Mouse (Mus musculus): ENCODE measurements at regions not wholly inside any gene's neighbourhood (a gene's known extent, or its start where the extent isn't known, plus 50 kb on each side); places are given as distances from the start of the nearest gene placed in this dataset.

DNA sequence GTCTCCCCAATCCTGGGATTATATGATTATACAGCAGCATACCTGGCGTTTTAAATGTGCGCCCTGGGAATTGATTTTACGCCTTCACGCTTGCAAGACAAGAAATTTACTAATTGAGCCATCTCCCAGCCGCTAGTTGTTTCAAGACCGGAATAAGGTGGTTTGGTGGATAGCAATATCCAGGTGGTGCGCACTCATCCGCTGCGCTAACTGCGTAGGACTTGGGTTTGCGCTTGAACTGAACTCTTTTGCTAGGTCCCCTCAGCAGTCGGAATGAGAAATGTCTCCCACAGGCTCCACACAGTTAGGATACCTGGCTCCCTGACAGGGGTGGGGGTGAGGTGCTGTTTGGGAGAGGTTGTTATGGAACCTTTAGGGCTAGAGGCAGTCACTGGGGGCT, 136.4 kb upstream of the Rybp start:
- 91% methylated on average over 12 of the region's 12 CpGs for WGBS
- DNase-seq (ENCODE audit: low spot score, missing footprints), result no peak

GRCm38 (mm10) chr6:100422603-100423002, 135.3 kb upstream of the Rybp start:
- ATAC-seq (ENCODE audit: low FRiP score) (no peak), DNase-seq (ENCODE audit: low spot score, missing footprints) (peak; percentile 91)
- WGBS, result 65% methylated on average over 6 of the region's 6 CpGs
- peaks cover 41% of the 10 kb centered on the region for H3K27me3 ChIP-seq (ENCODE audit: control insufficient read depth, insufficient read depth, low read length)
- H3K4me3 ChIP-seq (ENCODE audit: low read depth, low read length), result no peak overlapping the region
- H3K9ac ChIP-seq (ENCODE audit: low read length), result no peak overlapping the region
- no peaks in the 10 kb centered on the region for H3K36me3 ChIP-seq (ENCODE audit: control insufficient read depth, insufficient read depth, low read length)
- no peak overlapping the region; the same call in 1 of the 2 replicates for H3K4me2 ChIP-seq
- no peaks in the 10 kb centered on the region for H3K9me3 ChIP-seq (ENCODE audit: control insufficient read depth, low read length)
- no peak overlapping the region for H3K27ac ChIP-seq (ENCODE audit: low read depth, low read length)
- H3K4me1 ChIP-seq (ENCODE audit: control insufficient read depth, insufficient read depth, low read length), result peaks cover 14% of the 10 kb centered on the region

More for the DNA sequence above, 136.4 kb upstream of the Rybp start:
- Histone ChIP-seq H3K4me2 (no peak overlapping the region), H3K4me3 (ENCODE audit: low read depth, low read length) (no peak overlapping the region), H3K9ac (ENCODE audit: low read length) (no peak overlapping the region), H3K27me3 (ENCODE audit: control insufficient read depth, insufficient read depth, low read length) (peaks cover 49% of the 10 kb centered on the region), H3K36me3 (ENCODE audit: control insufficient read depth, insufficient read depth, low read length) (no peaks in the 10 kb centered on the region), H3K4me1 (ENCODE audit: control insufficient read depth, insufficient read depth, low read length) (peaks cover 14% of the 10 kb centered on the region), H3K27ac (ENCODE audit: low read depth, low read length) (no peak overlapping the region), H3K9me3 (ENCODE audit: control insufficient read depth, low read length) (no peaks in the 10 kb centered on the region)
- ATAC-seq (ENCODE audit: low FRiP score), result no peak

- Histone ChIP-seq H3K4me2 (peak overlapping the region; percentile 3; the same call in 1 of the 2 replicates), H3K4me1 (ENCODE audit: control insufficient read depth, insufficient read depth, low read length) (peaks cover 14% of the 10 kb centered on the region), H3K9me3 (ENCODE audit: control insufficient read depth, low read length) (no peaks in the 10 kb centered on the region), H3K9ac (ENCODE audit: low read length) (peak overlapping the region; percentile 7; the same call in 1 of the 2 replicates), H3K27me3 (ENCODE audit: control insufficient read depth, insufficient read depth, low read length) (peaks cover 36% of the 10 kb centered on the region), H3K27ac (ENCODE audit: low read depth, low read length) (no peak overlapping the region), H3K4me3 (ENCODE audit: low read depth, low read length) (no peak overlapping the region), H3K36me3 (ENCODE audit: control insufficient read depth, insufficient read depth, low read length) (no peaks in the 10 kb centered on the region)
- DNase-seq (ENCODE audit: low spot score, missing footprints) (peak; percentile 92), ATAC-seq (ENCODE audit: low FRiP score) (peak; percentile 60)
- WGBS, result 3% methylated on average over 24 of the region's 24 CpGs
Observed at GRCm38 (mm10) chr6:100421706-100422578, 134.7 kb upstream of the Rybp start.

DNA sequence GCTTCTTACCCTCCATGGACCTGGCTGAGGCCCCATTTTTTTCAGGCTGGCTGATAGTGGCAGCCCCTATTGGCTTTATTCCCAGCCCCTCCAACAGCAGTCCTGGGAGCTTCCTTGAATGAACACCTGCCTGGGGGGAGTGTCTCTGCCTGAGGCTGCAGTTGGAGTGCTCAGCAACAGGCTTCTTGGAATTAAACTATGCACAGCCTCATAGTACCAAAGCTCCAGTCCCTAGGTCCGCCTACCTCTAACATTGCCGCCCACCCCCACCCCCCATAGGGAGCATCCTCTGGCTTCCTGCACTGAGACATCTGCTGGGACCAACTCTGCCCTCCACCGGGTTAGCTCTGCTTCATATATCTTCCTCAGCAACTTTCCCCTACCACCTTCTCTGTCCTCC, 133.3 kb upstream of the Rybp start:
- 29% methylated on average over 3 of the region's 3 CpGs for WGBS
- Histone ChIP-seq H3K4me1 (ENCODE audit: control insufficient read depth, insufficient read depth, low read length) (peaks cover 14% of the 10 kb centered on the region), H3K27ac (ENCODE audit: low read depth, low read length) (no peak overlapping the region), H3K36me3 (ENCODE audit: control insufficient read depth, insufficient read depth, low read length) (no peaks in the 10 kb centered on the region), H3K27me3 (ENCODE audit: control insufficient read depth, insufficient read depth, low read length) (peaks cover 27% of the 10 kb centered on the region), H3K4me3 (ENCODE audit: low read depth, low read length) (no peak overlapping the region), H3K9me3 (ENCODE audit: control insufficient read depth, low read length) (no peaks in the 10 kb centered on the region), H3K9ac (ENCODE audit: low read length) (no peak overlapping the region), H3K4me2 (no peak overlapping the region)
- ATAC-seq (ENCODE audit: low FRiP score), result no peak
- DNase-seq (ENCODE audit: low spot score, missing footprints), result no peak

DNA sequence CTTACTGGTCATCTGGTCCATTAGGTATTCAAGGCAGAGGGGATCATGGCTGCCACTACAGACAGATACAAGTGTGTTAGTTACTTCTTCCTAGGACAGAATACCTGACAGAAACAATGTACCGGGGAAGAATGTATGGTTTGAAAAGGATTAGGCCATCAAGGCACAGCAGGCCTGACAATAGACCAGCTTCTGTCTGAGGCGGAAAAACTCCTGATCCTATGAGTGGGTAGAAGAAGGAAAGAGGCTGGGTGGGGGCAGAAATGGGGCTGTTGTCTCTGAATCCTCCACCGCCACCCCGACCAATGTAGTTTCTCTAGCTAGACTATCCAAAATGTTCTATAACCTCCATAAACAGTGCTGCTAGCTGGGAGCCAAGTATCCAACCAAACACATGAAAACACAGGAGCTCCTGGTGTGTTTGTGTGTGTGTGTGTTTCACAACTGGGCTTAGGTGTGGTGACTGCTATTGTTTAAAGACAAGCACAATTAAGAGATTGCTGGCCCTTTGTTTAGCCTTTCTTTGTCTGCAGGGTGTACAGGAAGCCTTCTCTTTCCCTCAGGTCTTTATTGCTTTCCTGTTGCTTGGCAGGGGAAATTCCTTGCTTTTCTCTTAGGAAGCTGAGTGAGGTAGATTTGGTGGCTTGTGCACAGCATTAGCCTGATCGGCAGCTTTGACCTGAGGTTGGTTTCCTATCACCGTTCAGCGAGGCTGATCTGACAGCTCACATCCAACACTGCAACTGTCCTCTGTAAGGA, 132.7 kb upstream of the Rybp start:
- DNase-seq (ENCODE audit: low spot score, missing footprints) (no peak), ATAC-seq (ENCODE audit: low FRiP score) (no peak)
- Histone ChIP-seq H3K4me1 (ENCODE audit: control insufficient read depth, insufficient read depth, low read length) (peaks cover 14% of the 10 kb centered on the region), H3K9me3 (ENCODE audit: control insufficient read depth, low read length) (no peaks in the 10 kb centered on the region), H3K27me3 (ENCODE audit: control insufficient read depth, insufficient read depth, low read length) (peaks cover 28% of the 10 kb centered on the region), H3K27ac (ENCODE audit: low read depth, low read length) (no peak overlapping the region), H3K9ac (ENCODE audit: low read length) (no peak overlapping the region), H3K4me2 (no peak overlapping the region), H3K4me3 (ENCODE audit: low read depth, low read length) (no peak overlapping the region), H3K36me3 (ENCODE audit: control insufficient read depth, insufficient read depth, low read length) (no peaks in the 10 kb centered on the region)
- 29% methylated on average over 7 of the region's 7 CpGs for WGBS

DNA sequence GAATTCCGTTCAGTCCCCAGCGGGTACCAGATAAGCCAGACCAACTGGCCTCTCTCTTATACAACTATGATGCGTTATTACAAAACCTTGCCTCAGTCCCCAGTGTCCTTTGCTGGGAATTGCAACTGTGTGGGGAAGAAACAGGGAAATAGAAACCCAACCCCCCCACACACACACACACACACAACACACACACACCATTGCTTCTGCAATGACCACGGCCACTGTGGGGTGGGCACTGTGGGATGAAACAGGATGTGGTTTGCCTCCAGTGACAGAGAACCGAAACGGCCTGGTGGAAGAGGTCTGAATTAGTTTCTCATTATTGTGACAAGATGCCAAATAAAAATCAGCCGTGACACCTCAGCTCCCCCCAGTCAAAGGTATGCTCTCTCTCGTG, 128.8 kb upstream of the Rybp start:
- ATAC-seq (ENCODE audit: low FRiP score), result no peak
- H3K36me3 ChIP-seq (ENCODE audit: control insufficient read depth, insufficient read depth, low read length), result no peaks in the 10 kb centered on the region
- H3K27me3 ChIP-seq (ENCODE audit: control insufficient read depth, insufficient read depth, low read length), result peaks cover 11% of the 10 kb centered on the region; the same call in 1 of the 2 replicates
- no peaks in the 10 kb centered on the region for H3K4me1 ChIP-seq (ENCODE audit: control insufficient read depth, insufficient read depth, low read length)
- no peak overlapping the region for H3K27ac ChIP-seq (ENCODE audit: low read depth, low read length)
- H3K9me3 ChIP-seq (ENCODE audit: control insufficient read depth, low read length), result no peaks in the 10 kb centered on the region
- no peak for DNase-seq (ENCODE audit: low spot score, missing footprints)
- WGBS, result 81% methylated on average over 8 of the region's 8 CpGs
- no peak overlapping the region for H3K4me3 ChIP-seq (ENCODE audit: low read depth, low read length)
- no peak overlapping the region for H3K9ac ChIP-seq (ENCODE audit: low read length)
- no peak overlapping the region for H3K4me2 ChIP-seq

GRCm38 (mm10) chr6:100415514-100415913, 128.2 kb upstream of the Rybp start:
- H3K27me3 ChIP-seq (ENCODE audit: control insufficient read depth, insufficient read depth, low read length), result peaks cover 8% of the 10 kb centered on the region; the same call in 1 of the 2 replicates
- H3K9ac ChIP-seq (ENCODE audit: low read length), result no peak overlapping the region
- DNase-seq (ENCODE audit: low spot score, missing footprints) (no peak), ATAC-seq (ENCODE audit: low FRiP score) (no peak)
- WGBS, result 67% methylated on average over 7 of the region's 7 CpGs
- no peaks in the 10 kb centered on the region for H3K36me3 ChIP-seq (ENCODE audit: control insufficient read depth, insufficient read depth, low read length)
- no peaks in the 10 kb centered on the region for H3K4me1 ChIP-seq (ENCODE audit: control insufficient read depth, insufficient read depth, low read length)
- H3K27ac ChIP-seq (ENCODE audit: low read depth, low read length), result no peak overlapping the region
- no peaks in the 10 kb centered on the region for H3K9me3 ChIP-seq (ENCODE audit: control insufficient read depth, low read length)
- H3K4me3 ChIP-seq (ENCODE audit: low read depth, low read length), result no peak overlapping the region
- no peak overlapping the region for H3K4me2 ChIP-seq

- no peaks in the 10 kb centered on the region for H3K9me3 ChIP-seq (ENCODE audit: control insufficient read depth, low read length)
- ATAC-seq (ENCODE audit: low FRiP score), result no peak
- peaks cover 5% of the 10 kb centered on the region; the same call in 1 of the 2 replicates for H3K27me3 ChIP-seq (ENCODE audit: control insufficient read depth, insufficient read depth, low read length)
- H3K4me3 ChIP-seq (ENCODE audit: low read depth, low read length), result no peak overlapping the region
- no peaks in the 10 kb centered on the region for H3K4me1 ChIP-seq (ENCODE audit: control insufficient read depth, insufficient read depth, low read length)
- no peak for DNase-seq (ENCODE audit: low spot score, missing footprints)
- H3K27ac ChIP-seq (ENCODE audit: low read depth, low read length), result no peak overlapping the region
- H3K9ac ChIP-seq (ENCODE audit: low read length), result no peak overlapping the region
- WGBS, result 62% methylated on average over 4 of the region's 4 CpGs
- no peaks in the 10 kb centered on the region for H3K36me3 ChIP-seq (ENCODE audit: control insufficient read depth, insufficient read depth, low read length)
- no peak overlapping the region for H3K4me2 ChIP-seq
Observed at GRCm38 (mm10) chr6:100414836-100415235, 127.6 kb upstream of the Rybp start.

GRCm38 (mm10) chr6:100412486-100412885, 125.2 kb upstream of the Rybp start:
- Histone ChIP-seq H3K4me3 (ENCODE audit: low read depth, low read length) (no peak overlapping the region), H3K4me2 (no peak overlapping the region), H3K27ac (ENCODE audit: low read depth, low read length) (no peak overlapping the region), H3K9me3 (ENCODE audit: control insufficient read depth, low read length) (no peaks in the 10 kb centered on the region), H3K9ac (ENCODE audit: low read length) (no peak overlapping the region), H3K4me1 (ENCODE audit: control insufficient read depth, insufficient read depth, low read length) (no peaks in the 10 kb centered on the region), H3K27me3 (ENCODE audit: control insufficient read depth, insufficient read depth, low read length) (0 out of 2 replicates have a peak, but pooled peaks cover 3% of the 10 kb centered on the region), H3K36me3 (ENCODE audit: control insufficient read depth, insufficient read depth, low read length) (no peaks in the 10 kb centered on the region)
- ATAC-seq (ENCODE audit: low FRiP score) (no peak), DNase-seq (ENCODE audit: low spot score, missing footprints) (no peak)
- 38% methylated on average over 5 of the region's 5 CpGs for WGBS

Data from midbrain, embryonic 11.5 days (tissue).